Mouse (Mus musculus): ENCODE data around the gene Zfp446.

- TF ChIP-seq CTCF (IDR thresholded peaks at IDR 0.05; ENCODE audit: control insufficient read depth, insufficient read depth, low read length) (no peak), POLR2A (IDR thresholded peaks at IDR 0.05; ENCODE audit: borderline replicate concordance, control insufficient read depth, low read depth, low read length) (no peak)
These were observed 10.0 kb downstream of the Zfp446 start for GRCm38 (mm10) chr7:12987409-12988189.

All from bone marrow, adult 2 months (tissue).